Mouse (Mus musculus) liver, embryonic 14.5 days (tissue): ENCODE data around the gene Cav1. TPM values are rescaled to one million over a fixed set of nuclear protein-coding genes. Genes with fewer than 3 reads are reported as not detected.
A peak's percentile ranks its signal among the peaks of the same experiment; 100 is the strongest.

ENCODE experiments used
- ATAC-seq: fragments of 200-750 bp; cut with Nextera tagmentation; 2 replicates; pipeline ENCODE4 v1.8.0; 2017; ENCODE audit warnings: moderate number of reproducible peaks, mild to moderate bottlenecking, moderate library complexity; ENCODE audit not compliant: insufficient read depth
- DNase-seq, 3 experiments: peaks; one replicate each; pipeline ENCODE4 v3.0.0-alpha.2; 2012 to 2013; ENCODE audit warnings: low read depth in 3 of 3, low spot score in 3 of 3
- H3K27ac ChIP-seq: fragments of 300-500 bp; sonication (generic); 2 replicates; pipeline ENCODE4 v1.5.1; 2014; ENCODE audit warnings: moderate library complexity, mild to moderate bottlenecking, control low read depth, inconsistent platforms
- H3K27me3 ChIP-seq: fragments of 300-500 bp; sonication (generic); 2 replicates; pipeline ENCODE4 v1.6.1; 2014; ENCODE audit warnings: mild to moderate bottlenecking, low read length, moderate library complexity; ENCODE audit not compliant: control insufficient read depth, insufficient read depth
- H3K36me3 ChIP-seq: fragments of 300-500 bp; sonication (generic); replicated peaks from 2 replicates; pipeline ENCODE4 v1.6.1; 2014; ENCODE audit warnings: low read depth; ENCODE audit not compliant: control insufficient read depth, insufficient read depth
- H3K4me1 ChIP-seq, 2 experiments: fragments of 200-500 bp in 1 of 2; fragments of 300-500 bp in 1 of 2; sonication (generic) in 1 of 2; replicated peaks; 2 replicates each; pipeline ENCODE4 v1.6.1; 2012 to 2014; ENCODE audit warnings: antibody characterized with exemption in 1 of 2, inconsistent platforms in 1 of 2, low read length in 1 of 2; ENCODE audit not compliant: control insufficient read depth in 2 of 2, insufficient read depth in 2 of 2
- H3K4me2 ChIP-seq: fragments of 300-500 bp; sonication (generic); 2 replicates; pipeline ENCODE4 v1.6.1; 2014; ENCODE audit warnings: low read depth, mild to moderate bottlenecking, control low read depth, moderate library complexity
- H3K4me3 ChIP-seq, 2 experiments: fragments of 200-500 bp in 1 of 2; fragments of 300-500 bp in 1 of 2; sonication (generic) in 1 of 2; 2 replicates each; pipeline ENCODE4 v1.5.1; 2012 to 2014; ENCODE audit warnings: low read depth in 2 of 2, low read length in 2 of 2, mild to moderate bottlenecking in 2 of 2, control low read depth in 1 of 2, inconsistent platforms in 1 of 2, moderate library complexity in 1 of 2; ENCODE audit not compliant: insufficient read depth in 1 of 2
- H3K9ac ChIP-seq: fragments of 300-500 bp; sonication (generic); replicated peaks from 2 replicates; pipeline ENCODE4 v1.6.1; 2014; ENCODE audit warnings: mild to moderate bottlenecking, control low read depth, moderate library complexity
- H3K9me3 ChIP-seq: fragments of 300-500 bp; sonication (generic); 2 replicates; pipeline ENCODE4 v1.6.1; 2016; ENCODE audit warnings: low read length, mixed read lengths; ENCODE audit not compliant: control insufficient read depth
- CTCF ChIP-seq: IDR thresholded peaks from 2 replicates; pipeline ENCODE4 v1.5.1; 2016; ENCODE audit warnings: antibody characterized with exemption, low read depth, control low read depth
- EP300 ChIP-seq: IDR thresholded peaks from 2 replicates; pipeline ENCODE4 v1.6.1; 2016; ENCODE audit warnings: antibody characterized with exemption, low read depth
- WGBS: fragments of 180-500 bp; shearing (Covaris S2); extraction: QIAGEN DNeasy Blood & Tissue Kit; methylation state at CpG from one replicate; pipeline ENCODE4 v1.1.7; 2014; ENCODE audit not compliant: insufficient replicate concordance; 5-methylcytosine and 5-hydroxymethylcytosine counted together
- polyA plus RNA-seq, 2 experiments: library from polyadenylated mRNA; depleted of rRNA in 1 of 2; stranded (reverse) in 1 of 2; unstranded in 1 of 2; fragments of >200 nt; fragmentation: Nextera tagmentation in 1 of 2; extraction: Ambion mirVana in 1 of 2; gene quantifications; 2 replicates each; pipeline versions ENCODE4 v1.2.1 to v1.2.3; 2012 to 2014

The Cav1 gene
- polyA plus RNA-seq, 2 experiments: 1.8 to 3.5 TPM

GRCm38 (mm10) chr6:17266466-17266865, 39.7 kb upstream of the Cav1 start:
- H3K4me2 ChIP-seq: no peak overlapping the region
- TF ChIP-seq CTCF (no peak), EP300 (no peak)
- no peaks in the 10 kb centered on the region for H3K4me1 ChIP-seq
- no peak overlapping the region for H3K9ac ChIP-seq
- H3K4me3 ChIP-seq: no peak overlapping the region
- no peak for ATAC-seq
- no peaks in the 10 kb centered on the region for H3K36me3 ChIP-seq
- DNase-seq: no peak
- no peak overlapping the region for H3K27ac ChIP-seq
- H3K9me3 ChIP-seq: no peaks in the 10 kb centered on the region
- no peaks in the 10 kb centered on the region for H3K27me3 ChIP-seq
- WGBS: 51% methylated on average over 3 of the region's 3 CpGs

- no peaks in the 10 kb centered on the region for H3K36me3 ChIP-seq
- H3K27me3 ChIP-seq: no peaks in the 10 kb centered on the region
- WGBS: 51% methylated on average over 3 of the region's 3 CpGs
- H3K4me2 ChIP-seq: no peak overlapping the region
- no peaks in the 10 kb centered on the region for H3K9me3 ChIP-seq
- peaks cover 0 to 5% of the 10 kb centered on the region in 2 experiments; a peak in 1 of 4 replicates for H3K4me1 ChIP-seq
- no peak for ATAC-seq
- no peak overlapping the region for H3K4me3 ChIP-seq
- no peak for DNase-seq
- no peak overlapping the region for H3K9ac ChIP-seq
- no peak overlapping the region for H3K27ac ChIP-seq
- TF ChIP-seq CTCF: no peak
- TF ChIP-seq EP300: no peak
These were observed 27.8 kb upstream of the Cav1 start for GRCm38 (mm10) chr6:17278366-17278765.

GRCm38 (mm10) chr6:17280939-17281756, 25.0 kb upstream of the Cav1 start, which contains the start of gene Cav2:
TSS of gene Cav2 (plus strand) at chr6:17281185.
- DNase-seq: no peak
- Histone ChIP-seq H3K4me1 (peaks cover 0 to 5% of the 10 kb centered on the region in 2 experiments; a peak in 1 of 4 replicates), H3K9me3 (no peaks in the 10 kb centered on the region), H3K36me3 (no peaks in the 10 kb centered on the region), H3K27me3 (no peaks in the 10 kb centered on the region), H3K27ac (no peak within 1 kb of the TSS), H3K9ac (no peak within 1 kb of the TSS), H3K4me3 (peak within 1 kb of the TSS; percentile 26 to 47), H3K4me2 (peak within 1 kb of the TSS; percentile 37)
- ATAC-seq: peak; percentile 45; the same call in 1 of the 2 replicates
- 1% methylated on average over 40 of the region's 40 CpGs for WGBS
- TF ChIP-seq CTCF: no peak
- TF ChIP-seq EP300: no peak

GRCm38 (mm10) chr6:17281757-17282092, 24.4 kb upstream of the Cav1 start:
- no peak for DNase-seq
- H3K4me1 ChIP-seq: peaks cover 0 to 5% of the 10 kb centered on the region in 2 experiments; a peak in 1 of 4 replicates
- no peaks in the 10 kb centered on the region for H3K27me3 ChIP-seq
- no peak overlapping the region for H3K27ac ChIP-seq
- no peak overlapping the region for H3K9ac ChIP-seq
- no peaks in the 10 kb centered on the region for H3K9me3 ChIP-seq
- 7% methylated on average over 8 of the region's 8 CpGs for WGBS
- no peak for TF ChIP-seq CTCF
- TF ChIP-seq EP300: no peak
- ATAC-seq: no peak
- H3K4me3 ChIP-seq: no peak overlapping the region
- H3K4me2 ChIP-seq: peak overlapping the region; percentile 37
- no peaks in the 10 kb centered on the region for H3K36me3 ChIP-seq

- ATAC-seq: no peak
- Histone ChIP-seq H3K9me3 (no peaks in the 10 kb centered on the region), H3K4me1 (peaks cover 0 to 5% of the 10 kb centered on the region in 2 experiments; a peak in 1 of 4 replicates), H3K4me2 (no peak overlapping the region), H3K27me3 (no peaks in the 10 kb centered on the region), H3K27ac (no peak overlapping the region), H3K9ac (no peak overlapping the region), H3K4me3 (no peak overlapping the region), H3K36me3 (no peaks in the 10 kb centered on the region)
- DNase-seq: no peak
- TF ChIP-seq EP300 (no peak), CTCF (no peak)
- WGBS: 19% methylated on average over 5 of the region's 5 CpGs
These were observed 24.0 kb upstream of the Cav1 start for GRCm38 (mm10) chr6:17282159-17282558.
